In genomic region chr14:45507032-45507431, GRCm38 (mm10) we compare ENCODE assay signal across 8 mouse cellular contexts. TPM values are rescaled to one million over a fixed set of nuclear protein-coding genes. Genes with fewer than 3 reads are reported as not detected.
DNase-seq lines count a peak whose midpoint lies in the region; ATAC-seq and TF ChIP-seq lines count a peak whose summit lies in the region.

No protein-coding gene starts in this region.

- H3K9me3 ChIP-seq in limb, embryonic 12.5 days: no peaks in the 10 kb centered on the region
- H3K9me3 ChIP-seq in neural tube, embryonic 14.5 days (ENCODE audit: control insufficient read depth, low read length): no peaks in the 10 kb centered on the region
- no peaks in the 10 kb centered on the region for H3K9me3 ChIP-seq in liver, postnatal 0 days (ENCODE audit: low read length)

- no peak overlapping the region for H3K4me2 ChIP-seq in limb, embryonic 12.5 days
- H3K4me2 ChIP-seq in neural tube, embryonic 14.5 days (ENCODE audit: low read depth, low read length): no peak overlapping the region
- H3K4me2 ChIP-seq in liver, postnatal 0 days (ENCODE audit: low read depth, low read length): no peak overlapping the region

- no peak overlapping the region for H3K9ac ChIP-seq in limb, embryonic 12.5 days (replicated peaks)
- 0 out of 2 replicates have a peak overlapping the region, but pooled peaks have one; percentile 1 for H3K9ac ChIP-seq in neural tube, embryonic 14.5 days (replicated peaks; ENCODE audit: low read depth, low read length)
- H3K9ac ChIP-seq in liver, postnatal 0 days (replicated peaks): no peak overlapping the region

- peak; percentile 74; the same call in 1 of the 2 replicates for ATAC-seq in limb, embryonic 12.5 days (ENCODE audit: insufficient number of reproducible peaks, insufficient read depth, low FRiP score, low TSS enrichment, low read depth)
- peak; percentile 58; the same call in 1 of the 2 replicates for ATAC-seq in neural tube, embryonic 14.5 days (ENCODE audit: low read depth)
- no peak for ATAC-seq in liver, postnatal 0 days

- peaks cover 39% of the 10 kb centered on the region for H3K4me1 ChIP-seq in embryonic fibroblast, embryonic 13.5 days (ENCODE audit: control insufficient read depth, insufficient read depth, low read length)
- peaks cover 48% of the 10 kb centered on the region for H3K4me1 ChIP-seq in limb, embryonic 12.5 days (replicated peaks)
- peaks cover 27% of the 10 kb centered on the region for H3K4me1 ChIP-seq in neural tube, embryonic 14.5 days (ENCODE audit: control insufficient read depth, insufficient read depth, low read length)
- peaks cover 15% of the 10 kb centered on the region for H3K4me1 ChIP-seq in liver, postnatal 0 days (ENCODE audit: insufficient read depth)

- TF ChIP-seq POLR2A in embryonic fibroblast, embryonic 13.5 days (IDR thresholded peaks at IDR 0.05; ENCODE audit: low read depth, low read length): no peak

- H3K27ac ChIP-seq in embryonic fibroblast, embryonic 13.5 days (ENCODE audit: insufficient read depth, low read length): 0 out of 2 replicates have a peak overlapping the region, but pooled peaks have one; percentile 15
- H3K27ac ChIP-seq in limb, embryonic 12.5 days: peak overlapping the region; percentile 88
- H3K27ac ChIP-seq in neural tube, embryonic 14.5 days (ENCODE audit: low read depth, low read length): peak overlapping the region; percentile 53; the same call in 1 of the 2 replicates
- H3K27ac ChIP-seq in liver, postnatal 0 days (ENCODE audit: low read depth): no peak overlapping the region

- peaks cover 34% of the 10 kb centered on the region for H3K36me3 ChIP-seq in limb, embryonic 12.5 days
- no peaks in the 10 kb centered on the region for H3K36me3 ChIP-seq in neural tube, embryonic 14.5 days (ENCODE audit: control insufficient read depth, insufficient read depth, low read length)
- H3K36me3 ChIP-seq in liver, postnatal 0 days (replicated peaks; ENCODE audit: insufficient read depth, low read length): 0 out of 2 replicates have a peak, but pooled peaks cover 3% of the 10 kb centered on the region

- peak; percentile 38 for DNase-seq in gastrocnemius, postnatal 25 days
- DNase-seq in gastrocnemius, adult 8-10 months (ENCODE audit: low spot score in 2 of 2): no peak
- DNase-seq in heart, postnatal 4 days: peak; percentile 46
- no peak for DNase-seq in liver, postnatal 0 days
- DNase-seq in T-cell, adult 2 months (ENCODE audit: low spot score): no peak

- H3K4me3 ChIP-seq in embryonic fibroblast, embryonic 13.5 days (ENCODE audit: insufficient read depth, low read length): no peak overlapping the region
- no peak overlapping the region for H3K4me3 ChIP-seq in limb, embryonic 12.5 days (replicated peaks)
- no peak overlapping the region for H3K4me3 ChIP-seq in neural tube, embryonic 14.5 days (ENCODE audit: low read depth, low read length)
- H3K4me3 ChIP-seq in liver, postnatal 0 days (ENCODE audit: low read depth, low read length): no peak overlapping the region

- WGBS in limb, embryonic 12.5 days: 12% methylated on average over 6 of the region's 6 CpGs
- 13% methylated on average over 6 of the region's 6 CpGs for WGBS in neural tube, embryonic 14.5 days
- 49% methylated on average over 6 of the region's 6 CpGs for WGBS in liver, postnatal 0 days (ENCODE audit: insufficient replicate concordance)

- H3K27me3 ChIP-seq in limb, embryonic 12.5 days: no peaks in the 10 kb centered on the region
- no peaks in the 10 kb centered on the region for H3K27me3 ChIP-seq in neural tube, embryonic 14.5 days (ENCODE audit: control insufficient read depth, insufficient read depth, low read length)
- H3K27me3 ChIP-seq in liver, postnatal 0 days (ENCODE audit: insufficient read depth, low read length): no peaks in the 10 kb centered on the region

- TF ChIP-seq CTCF in embryonic fibroblast, embryonic 13.5 days (IDR thresholded peaks at IDR 0.05; ENCODE audit: borderline replicate concordance, insufficient read depth, low read length): no peak
- TF ChIP-seq CTCF in liver, postnatal 0 days (IDR thresholded peaks at IDR 0.05; ENCODE audit: low read depth): no peak

- TF ChIP-seq EP300 in liver, postnatal 0 days (IDR thresholded peaks at IDR 0.05; ENCODE audit: low read depth): no peak

RNA-seq across cellular contexts. Expression of gene Fermt2, which starts 22.9 kb away (rescaled TPM):
- 100 to 1,000 TPM; 179 to 224 TPM for total RNA-seq in gastrocnemius, postnatal 25 days (2021)
- 100 to 1,000 TPM; 229 to 294 (median 246) TPM for total RNA-seq in gastrocnemius, adult 8-10 months (2022)
- 244 and 317 TPM in 2 replicates for polyA plus RNA-seq in embryonic fibroblast, embryonic 13.5 days (2011; ENCODE audit: insufficient read length, low read depth, missing spikeins)
- total RNA-seq in heart, postnatal 4 days (2021): 100 to 1,000 TPM; 311 to 341 TPM
- 123 and 128 TPM in 2 replicates for polyA plus RNA-seq in limb, embryonic 12.5 days (2016; fragmentation: Nextera tagmentation; extraction: Ambion mirVana)
- polyA plus RNA-seq in neural tube, embryonic 14.5 days (2014; fragmentation: Nextera tagmentation; extraction: Ambion mirVana): 61.1 and 67.9 TPM in 2 replicates
- polyA plus RNA-seq in liver, postnatal 0 days (2015; fragmentation: Nextera tagmentation; extraction: Ambion mirVana): 76.8 and 90.8 TPM in 2 replicates

Comparison
In these comparisons a context has a peak if more than half of its experiments do, and no peak if none do; other contexts are left out.
1. DNase-seq: peak in gastrocnemius, postnatal 25 days (single experiment) and heart, postnatal 4 days (single experiment); none in gastrocnemius, adult 8-10 months (0 of 2), liver, postnatal 0 days (single experiment) and T-cell, adult 2 months (single experiment).